Mouse (Mus musculus): ENCODE results near the gene Prkacb. TPM values are rescaled to one million over a fixed set of nuclear protein-coding genes. Genes with fewer than 3 reads are reported as not detected.

Gene Prkacb
- 80.9 to 90.8 TPM (median 85.0 TPM) in 4 replicates for total RNA-seq (2023)

GRCm38 (mm10) chr3:146812901-146813393 is at the start of gene Prkacb:
Gene Prkacb, minus strand, starts transcription at chr3:146812990.

DNA sequence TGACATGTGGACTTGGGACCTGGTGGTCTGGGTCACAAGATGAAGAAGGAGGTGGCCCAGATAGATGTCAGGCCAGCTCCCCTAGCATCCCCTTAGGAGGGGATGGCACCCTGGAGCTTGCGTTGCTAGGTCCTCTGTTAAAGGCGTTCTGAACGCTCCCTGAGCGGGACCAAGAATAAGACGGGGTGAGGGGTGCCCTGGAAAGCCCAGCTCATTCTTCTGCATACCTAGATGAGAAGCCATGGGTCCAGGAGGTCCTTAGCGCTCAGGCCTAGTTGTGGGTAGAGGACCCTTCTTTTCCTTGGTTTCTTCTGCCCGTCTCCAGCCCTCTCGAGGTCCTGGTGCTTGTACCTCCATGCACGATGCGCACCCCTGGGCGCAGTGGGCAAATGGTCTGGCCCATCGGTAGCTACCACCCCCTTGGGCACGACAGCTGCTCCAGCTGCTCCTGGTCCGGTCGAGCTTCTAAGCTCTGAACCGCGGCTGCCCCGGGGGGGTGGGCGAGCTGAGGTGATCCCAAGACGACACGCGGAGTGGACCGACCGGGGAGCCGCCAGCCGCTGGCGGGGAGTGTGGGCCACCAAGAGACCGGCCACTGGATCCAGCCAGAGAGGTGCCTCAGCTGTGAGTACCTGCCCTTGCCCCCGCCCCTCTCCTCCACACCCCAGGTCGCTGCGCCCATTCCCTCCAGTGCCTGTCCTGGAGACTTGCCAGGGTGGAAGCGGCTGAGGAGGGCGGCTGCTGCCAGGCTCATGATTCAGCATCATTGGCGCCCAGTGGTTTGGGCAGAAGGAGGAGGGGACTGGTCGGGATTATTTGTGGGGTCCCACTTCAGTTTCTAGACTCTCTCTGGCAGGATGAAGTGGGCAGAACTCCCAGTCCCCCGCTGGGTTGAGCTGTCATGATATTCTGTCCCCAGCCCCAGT is 39.4 kb upstream of the Prkacb start, which contains the start of gene Ttll7:
TSS of gene Ttll7 (plus strand) at position 402 of the 926 bp plus-strand sequence.

GRCm38 (mm10) chr3:146684811-146685675 is 127.7 kb downstream of the Prkacb start, which contains the start of gene Samd13:
Gene Samd13, minus strand, starts transcription at chr3:146685592.

Other genes starting within 250 kb of the Prkacb start
- not detected in 4 replicates for gene Uox, start 242.6 kb downstream of the Prkacb start, total RNA-seq (2023)
- gene Dnase2b, start 197.4 kb downstream of the Prkacb start, total RNA-seq (2023): not detected in 4 replicates
- not detected in 4 replicates for gene 4930503B20Rik, start 161.7 kb downstream of the Prkacb start, total RNA-seq (2023)
- gene Samd13, start 127.4 kb downstream of the Prkacb start, total RNA-seq (2023): not detected in 4 replicates
- gene Ttll7, start 39.4 kb upstream of the Prkacb start, total RNA-seq (2023): not detected in 4 replicates

Measured in B cell, adult 62 days (primary cell).